20 mouse cellular contexts compared by ENCODE assay signal in genomic region chr5:142469796-142470195, GRCm38 (mm10). TPM values are rescaled to one million over a fixed set of nuclear protein-coding genes. Genes with fewer than 3 reads are reported as not detected.
DNase-seq lines count a peak whose midpoint lies in the region; TF ChIP-seq lines count a peak whose summit lies in the region.
"Had no signal": no experiment of that assay in that cellular context is flagged by ENCODE, and none has a peak within 500 bp of the region (broad histone marks: within the 10 kb centered on the region; RNA-seq: fewer than 3 reads in every experiment).

No protein-coding gene starts in this region.

- peaks cover 51% of the 10 kb centered on the region for H3K36me3 ChIP-seq in ES-E14 (ENCODE audit: control insufficient read depth, insufficient read depth, low read length, poor library complexity, severe bottlenecking)
- 0 out of 4 replicates have a peak, but pooled peaks cover 0 to under 1% of the 10 kb centered on the region in 2 experiments for H3K36me3 ChIP-seq in MEL (ENCODE audit: control insufficient read depth in 1 of 2, insufficient read depth in 2 of 2, low read length in 2 of 2)

- no peaks in the 10 kb centered on the region; the same call in 1 of the 2 replicates for H3K9me3 ChIP-seq in ES-E14 (ENCODE audit: control insufficient read depth, insufficient read depth, low read depth, low read length)
- no peaks in the 10 kb centered on the region for H3K9me3 ChIP-seq in MEL (replicated peaks; ENCODE audit: insufficient read depth, low read length)
- H3K9me3 ChIP-seq: embryonic facial prominence, embryonic 10.5 days; forebrain, embryonic 13.5 days; G1E; heart, embryonic 15.5 days; hindbrain, embryonic 15.5 days; kidney, embryonic 15.5 days had no signal

- H3K9ac ChIP-seq in ES-E14 (ENCODE audit: insufficient read depth, low read depth, low read length, poor library complexity, severe bottlenecking) (0 out of 2 replicates have a peak overlapping the region, but pooled peaks have one; percentile 17), MEL (ENCODE audit: control insufficient read depth, low read depth, low read length, poor library complexity, severe bottlenecking) (no peak overlapping the region)
- H3K9ac ChIP-seq: forebrain, embryonic 13.5 days; forebrain, postnatal 0 days; heart, embryonic 15.5 days; hindbrain, embryonic 15.5 days; kidney, embryonic 15.5 days had no signal

- H3K27me3 ChIP-seq in MEL (ENCODE audit: control insufficient read depth in 1 of 2, insufficient read depth in 2 of 2, low read length in 2 of 2), result no peaks in the 10 kb centered on the region
- H3K27me3 ChIP-seq: forebrain, embryonic 13.5 days; heart, embryonic 15.5 days; hindbrain, embryonic 15.5 days; kidney, embryonic 15.5 days had no signal

- DNase-seq in gastrocnemius, adult 2 months, result peak; percentile 11
- no peak for DNase-seq in gastrocnemius, postnatal 4 days (ENCODE audit: low spot score in 2 of 2)
- peak; percentile 66 to 72 for DNase-seq in heart, postnatal 10 days
- DNase-seq in heart, postnatal 25 days (ENCODE audit: low spot score), result no peak
- DNase-seq in ES-E14 (ENCODE audit: low read depth, low spot score), result no peak
- DNase-seq in MEL (ENCODE audit: low read depth, low spot score), result no peak
- no peak for DNase-seq in urinary bladder, postnatal 10 days (ENCODE audit: low spot score)
- DNase-seq in c-Kit-positive CD71-positive TER-119-positive erythroid progenitor cells, embryonic 14.5 days (ENCODE audit: low spot score), result no peak
- DNase-seq: cerebellum, adult 18-20 months; cerebellum, adult 9-11 months; forebrain, postnatal 0 days; gastrocnemius, postnatal 25 days; kidney, adult 2 months had no signal

- H3K4me1 ChIP-seq in ES-E14 (ENCODE audit: control insufficient read depth in 2 of 2, insufficient read depth in 2 of 2, low read length in 2 of 2, poor library complexity in 1 of 2), result peaks cover 0 to 7% of the 10 kb centered on the region in 2 experiments; a peak in 3 of 4 replicates
- peaks cover 0 to 7% of the 10 kb centered on the region in 2 experiments; a peak in 2 of 4 replicates for H3K4me1 ChIP-seq in MEL (ENCODE audit: control insufficient read depth in 1 of 2, insufficient read depth in 2 of 2, low read length in 2 of 2)

- intact Hi-C loops in gastrocnemius, adult 2 months (cut with DNase I), result no loop called here
- intact Hi-C loops in heart, postnatal 10 days (cut with DNase I), result no loop called here
- intact Hi-C loops in heart, postnatal 25 days (cut with DNase I), result no loop called here

- H3K27ac ChIP-seq in gastrocnemius, adult 2 months, result no peak overlapping the region
- H3K27ac ChIP-seq in ES-E14 (ENCODE audit: insufficient read depth, low read depth, low read length, poor library complexity, severe bottlenecking) (no peak overlapping the region), MEL (ENCODE audit: control insufficient read depth, low read depth, low read length) (no peak overlapping the region)
- H3K27ac ChIP-seq: embryonic facial prominence, embryonic 10.5 days; forebrain, embryonic 13.5 days; heart, adult 2 months; heart, embryonic 15.5 days; hindbrain, embryonic 15.5 days; kidney, embryonic 15.5 days had no signal

- no peak overlapping the region for H3K4me3 ChIP-seq in gastrocnemius, adult 2 months
- no peak overlapping the region for H3K4me3 ChIP-seq in ES-E14 (ENCODE audit: insufficient read depth in 1 of 2, low read depth in 1 of 2, low read length in 2 of 2, poor library complexity in 1 of 2, severe bottlenecking in 1 of 2)
- no peak overlapping the region for H3K4me3 ChIP-seq in MEL (ENCODE audit: control insufficient read depth in 1 of 2, insufficient read depth in 1 of 2, low read depth in 2 of 2, low read length in 2 of 2)
- H3K4me3 ChIP-seq: embryonic facial prominence, embryonic 10.5 days; forebrain, embryonic 13.5 days; heart, adult 2 months; heart, embryonic 15.5 days; hindbrain, embryonic 15.5 days; kidney, embryonic 15.5 days had no signal

- TF ChIP-seq POLR2A in MEL (IDR thresholded peaks at IDR 0.05; ENCODE audit: control insufficient read depth in 1 of 2, insufficient read depth in 1 of 2, low read depth in 1 of 2, low read length in 2 of 2, poor library complexity in 1 of 2), result no peak

- no peak for TF ChIP-seq RAD21 in MEL (IDR thresholded peaks at IDR 0.05; ENCODE audit: low read depth, low read length)

- TF ChIP-seq EP300 in MEL (IDR thresholded peaks at IDR 0.05; ENCODE audit: low read depth in 1 of 2, low read length in 2 of 2), result no peak

- in situ Hi-C loops in ES-E14 (cut with MboI; ENCODE audit: low sequenced_read_pairs in 2 of 2, unreplicated experiment in 2 of 2), result no loop called here

- H3K79me2 ChIP-seq in MEL (ENCODE audit: control insufficient read depth, insufficient read depth, low read length, poor library complexity), result no peaks in the 10 kb centered on the region; the same call in 1 of the 2 replicates

- no peak for TF ChIP-seq CTCF in gastrocnemius, adult 2 months (IDR thresholded peaks at IDR 0.05)
- no peak for TF ChIP-seq CTCF in MEL (IDR thresholded peaks at IDR 0.05 in 2 of 3, conservative IDR thresholded peaks at IDR 0.05 in 1 of 3; ENCODE audit: control insufficient read depth in 1 of 3, insufficient read depth in 1 of 3, low read depth in 2 of 3, low read length in 3 of 3, poor library complexity in 1 of 3, severe bottlenecking in 1 of 3)

TF ChIP-seq in ES-E14, 5 proteins besides CTCF, POLR2A, EP300 and RAD21:
- TF ChIP-seq MAFK (IDR thresholded peaks at IDR 0.05; ENCODE audit: insufficient read depth, low read depth, low read length) (no peak), ZNF384 (IDR thresholded peaks at IDR 0.05; ENCODE audit: low read depth, low read length) (no peak), CHD2 (IDR thresholded peaks at IDR 0.05; ENCODE audit: low read depth, low read length) (no peak), ZC3H11A (IDR thresholded peaks at IDR 0.05; ENCODE audit: borderline replicate concordance, low read depth, low read length) (no peak), HCFC1 (IDR thresholded peaks at IDR 0.05; ENCODE audit: borderline replicate concordance, insufficient read depth, low read length) (no peak)

TF ChIP-seq in MEL, 35 proteins besides CTCF, POLR2A, EP300 and RAD21:
- TF ChIP-seq USF1 (IDR thresholded peaks at IDR 0.05; ENCODE audit: low read depth, low read length) (0 out of 2 replicates have a peak, but pooled peaks have one; percentile 10), E2F4 (IDR thresholded peaks at IDR 0.05; ENCODE audit: borderline replicate concordance, low read depth, low read length) (no peak)

RNA-seq across cellular contexts. Expression of gene Ap5z1, which starts 6.1 kb away (rescaled TPM):
- 1 to 10 TPM; 3.7 to 5.0 TPM for total RNA-seq in gastrocnemius, adult 2 months (2021)
- total RNA-seq in gastrocnemius, postnatal 4 days (2021), result 1 to 10 TPM; 7.3 to 8.1 TPM
- total RNA-seq in heart, postnatal 10 days (2021), result 1 to 10 TPM; 6.4 to 8.1 TPM
- total RNA-seq in heart, postnatal 25 days (2021), result 1 to 10 TPM; 5.5 to 6.2 TPM
- total RNA-seq in ES-E14 (2012; rRNA removed) (17.4 and 26.3 TPM in 2 replicates), MEL (2012; rRNA removed) (4.4 and 5.1 TPM in 2 replicates)
- 10 to 100 TPM in 1 of 2 experiments, not detected in 1; 13.5 TPM for polyA plus RNA-seq in MEL (2012; ENCODE audit: insufficient read depth in 1 of 2, insufficient read length in 2 of 2, low read depth in 1 of 2, low replicate concordance in 2 of 2, missing spikeins in 1 of 2)

Comparison
In these comparisons a context has a peak if more than half of its experiments do, and no peak if none do; other contexts are left out.
1. DNase-seq: peak in gastrocnemius, adult 2 months (single experiment) and heart, postnatal 10 days (2 of 2); none in gastrocnemius, postnatal 4 days (0 of 2), heart, postnatal 25 days (single experiment), ES-E14 (single experiment), MEL (single experiment), urinary bladder, postnatal 10 days (single experiment) and c-Kit-positive CD71-positive TER-119-positive erythroid progenitor cells, embryonic 14.5 days (single experiment).